Mouse (Mus musculus) adrenal gland, postnatal 10 days (tissue): Measurements from ENCODE around the gene Nme7. TPM values are rescaled to one million over a fixed set of nuclear protein-coding genes. Genes with fewer than 3 reads are reported as not detected.

Experiments used
- DNase-seq: peaks from one replicate; pipeline ENCODE4 v3.0.0; 2021; ENCODE audit warnings: mixed read lengths
- long read RNA-seq, 2 experiments: library from polyadenylated mRNA; stranded (forward); transcript quantifications; one replicate each; pipeline ENCODE4 v2.0.0; 2021
- total RNA-seq, 2 experiments: library from RNA; stranded (reverse); gene quantifications; 2 replicates each; pipeline ENCODE4 v1.2.3; 2021

Gene Nme7
- 10 to 100 TPM; 14.5 to 17.2 TPM for total RNA-seq
- long read RNA-seq, experiment 1, transcript Nme7-207 (14 exons, 1,740 nt), result major isoform, 5 of 20 reads
- long read RNA-seq, experiment 1, partial matches to known transcripts, result 7 of 20 reads
- long read RNA-seq, experiment 1, other reads (novel, unspliced or antisense), result 5 of 20 reads
- long read RNA-seq, experiment 2, partial matches to known transcripts, result 4 of 15 reads
- long read RNA-seq, experiment 2, other reads (novel, unspliced or antisense), result 7 of 15 reads

DNA sequence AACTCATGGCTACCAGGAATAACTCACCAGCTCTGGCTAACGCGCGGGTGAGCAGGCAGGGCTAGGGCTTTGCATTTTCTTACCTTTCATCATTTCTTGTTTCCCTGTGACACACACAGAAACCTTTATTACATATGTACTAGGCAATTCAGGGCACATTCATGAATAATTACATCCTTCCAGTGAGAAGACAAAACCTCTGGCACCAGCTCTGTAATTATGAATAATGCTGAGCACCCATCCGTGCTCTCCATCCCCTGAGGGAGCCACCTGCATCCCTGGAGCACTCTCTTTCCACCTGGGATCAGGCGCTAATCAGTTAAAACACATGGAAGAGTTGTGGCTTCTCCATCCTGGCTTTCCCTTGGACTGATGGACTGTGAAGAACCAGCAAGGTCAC is at the start of gene Nme7:
TSS of gene Nme7 (plus strand) at position 301 of the 400 bp plus-strand sequence.
- no peak for DNase-seq

DNA sequence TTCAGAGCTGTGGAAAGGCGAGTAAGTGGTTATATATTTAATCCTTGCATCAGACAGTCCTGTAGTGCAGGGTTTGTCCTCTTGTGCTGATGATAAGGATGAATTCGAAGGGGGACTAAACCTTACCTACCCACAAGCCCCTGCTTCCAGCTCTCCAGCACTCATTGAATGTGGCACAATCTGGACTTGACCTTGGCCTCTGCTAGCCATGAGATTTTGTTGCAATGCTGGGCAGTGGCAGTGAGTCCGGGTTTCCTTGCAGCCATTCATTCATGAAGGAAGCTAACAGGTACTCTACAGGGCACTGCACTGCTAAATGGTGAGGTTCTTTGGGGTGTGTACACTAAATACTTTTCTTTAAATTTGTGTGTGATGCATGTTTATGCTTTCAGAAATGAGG is 49.1 kb upstream of the Nme7 start:
- no peak for DNase-seq

- no peak for DNase-seq
These were observed 43.5 kb upstream of the Nme7 start for GRCm38 (mm10) chr1:164260171-164261028.

DNA sequence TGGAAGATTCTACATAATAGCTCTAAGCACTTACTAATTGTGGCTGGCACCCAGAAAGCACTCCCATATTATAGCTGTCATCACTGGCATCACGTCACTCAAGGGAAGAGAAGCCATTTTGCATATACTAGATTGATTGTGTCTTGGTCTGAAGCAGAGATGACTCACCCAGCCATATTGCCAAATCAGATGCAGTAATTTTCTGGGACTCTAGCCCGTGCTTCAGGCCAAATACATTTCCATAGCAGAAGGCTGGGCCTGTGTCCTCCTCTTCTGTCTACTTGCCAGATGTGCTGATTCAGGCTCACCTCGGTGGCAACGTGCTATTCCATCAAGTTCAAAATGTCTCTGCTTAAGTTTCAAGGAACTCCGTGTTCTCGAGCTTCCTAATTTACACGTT is 42.4 kb upstream of the Nme7 start:
- peak; percentile 69 for DNase-seq

- DNase-seq, result no peak
These were observed 33.0 kb upstream of the Nme7 start for GRCm38 (mm10) chr1:164270941-164271340.

- no peak for DNase-seq
These were observed 30.3 kb upstream of the Nme7 start for GRCm38 (mm10) chr1:164273659-164274058.

- DNase-seq, result peak; percentile 95
These were observed 28.4 kb upstream of the Nme7 start, which contains the start of gene Ccdc181 for GRCm38 (mm10) chr1:164275455-164275954. Gene Ccdc181 (plus strand): TSS chr1:164275585.

DNA sequence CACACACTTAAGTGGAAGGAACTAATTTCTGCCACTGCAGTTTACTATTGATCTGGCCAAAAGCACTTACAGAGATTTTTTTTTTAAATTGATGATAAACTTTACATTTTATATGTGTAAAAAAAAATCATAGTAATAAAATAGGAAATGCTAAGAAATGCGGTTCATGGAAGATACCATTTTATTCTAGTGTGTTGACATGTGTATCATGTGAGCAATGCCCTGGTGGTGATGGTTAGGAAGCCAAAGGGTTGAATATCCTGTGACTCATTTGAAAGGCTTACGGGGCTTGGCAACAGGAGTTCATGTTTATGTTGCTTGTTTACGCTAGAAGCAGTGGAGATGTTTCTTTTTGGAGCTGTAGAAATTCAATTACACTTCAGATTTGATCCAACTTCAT is 27.4 kb upstream of the Nme7 start:
- no peak for DNase-seq

- no peak for DNase-seq
These were observed 24.6 kb upstream of the Nme7 start for GRCm38 (mm10) chr1:164279332-164279731.

DNA sequence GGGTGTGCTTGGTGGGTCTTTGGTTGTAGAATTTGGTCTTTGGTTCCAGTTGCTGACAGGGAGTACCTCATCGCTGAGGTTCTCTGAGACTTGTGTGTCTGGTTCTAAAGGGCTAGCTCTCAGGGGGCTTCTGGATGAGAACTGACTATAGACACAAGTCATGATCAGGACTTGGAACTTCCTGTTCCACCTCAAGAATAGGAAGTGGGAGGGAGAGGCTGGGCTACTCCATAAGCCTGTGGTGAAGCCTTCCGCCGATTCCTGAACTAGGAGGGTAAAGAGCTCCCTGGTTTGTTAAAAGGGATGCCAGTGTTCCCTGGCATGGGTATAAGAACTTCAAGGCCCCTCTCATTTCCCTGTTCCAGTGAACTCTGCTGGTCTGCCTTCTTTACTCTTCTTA is 19.9 kb upstream of the Nme7 start:
- no peak for DNase-seq

DNA sequence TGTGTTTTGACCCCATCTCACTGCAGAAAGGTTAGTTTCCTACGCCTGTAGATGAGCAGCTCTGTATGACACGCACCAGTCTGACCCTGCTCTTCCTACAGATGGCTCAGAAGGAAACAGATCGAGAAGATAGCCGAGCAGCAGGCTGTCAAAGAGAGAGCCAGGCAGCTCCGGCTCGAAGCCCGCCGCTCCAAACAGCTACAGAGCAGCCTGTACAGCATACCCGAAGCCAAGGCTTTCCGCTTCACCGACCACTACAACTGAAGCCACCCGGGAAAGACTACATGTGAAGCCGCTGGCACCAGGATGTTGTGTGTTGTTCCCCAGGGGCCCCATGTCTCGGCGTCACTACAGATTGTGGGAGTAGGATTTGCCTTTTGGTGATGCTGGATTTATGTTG is 16.5 kb upstream of the Nme7 start:
- DNase-seq, result no peak

- DNase-seq, result no peak
These were observed 11.9 kb upstream of the Nme7 start for GRCm38 (mm10) chr1:164292040-164292439.

DNA sequence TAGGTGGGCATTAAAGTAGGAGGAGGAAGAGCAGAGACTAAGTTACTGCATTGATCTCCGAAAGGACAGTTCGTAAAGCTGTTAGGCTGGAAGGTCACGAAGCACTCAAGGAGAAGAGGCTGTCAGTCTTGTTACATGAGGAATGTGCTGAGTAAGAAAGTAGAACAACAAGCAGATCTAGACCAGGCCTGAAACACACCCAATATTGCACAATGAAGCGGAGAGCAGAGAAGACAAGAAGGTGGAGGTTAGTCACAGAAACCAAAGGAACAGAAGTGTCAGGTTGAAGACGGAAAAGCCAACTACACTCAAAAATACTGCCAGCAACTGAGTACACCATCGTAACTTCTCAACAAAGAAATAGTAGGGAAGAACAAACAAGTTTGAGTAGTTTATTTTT is 9.8 kb upstream of the Nme7 start:
- DNase-seq, result no peak

- DNase-seq, result no peak
These were observed 7.4 kb upstream of the Nme7 start for GRCm38 (mm10) chr1:164296473-164296872.

GRCm38 (mm10) chr1:164301949-164302348 is 2.0 kb upstream of the Nme7 start:
- DNase-seq, result no peak

DNA sequence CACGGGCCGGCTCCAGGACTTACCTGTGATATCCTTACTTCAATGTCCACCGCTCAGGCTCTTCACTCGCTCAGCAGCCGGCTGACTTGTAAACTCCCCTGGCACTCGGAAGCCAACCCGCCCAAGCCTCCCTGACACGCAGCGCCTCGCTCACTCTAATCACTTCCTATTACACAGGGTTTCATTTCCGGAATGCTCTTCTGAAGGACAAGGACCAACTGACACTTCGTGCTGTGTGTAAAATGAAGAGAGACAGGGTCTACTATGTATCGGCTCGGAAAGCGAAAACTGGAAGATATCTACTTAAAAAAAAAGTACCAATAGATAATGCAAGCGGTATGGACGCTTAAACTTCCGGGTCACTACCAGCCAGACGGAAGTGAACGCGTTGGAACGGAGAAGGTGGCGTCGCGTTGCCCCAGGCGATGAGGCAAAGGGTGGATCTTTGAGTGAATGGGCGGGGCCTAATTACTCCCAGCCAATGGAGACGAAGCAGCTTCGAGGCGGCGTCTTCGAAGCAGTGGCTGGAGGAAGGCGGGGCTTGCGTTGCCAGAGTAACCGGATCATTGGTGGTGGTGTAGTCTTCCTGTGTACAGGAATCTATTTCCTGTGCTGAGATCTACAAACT is 3.3 kb downstream of the Nme7 start, which contains the start of gene Blzf1:
TSS of gene Blzf1 (minus strand) at position 366 of the 628 bp plus-strand sequence.
- peak; percentile 97 for DNase-seq

DNA sequence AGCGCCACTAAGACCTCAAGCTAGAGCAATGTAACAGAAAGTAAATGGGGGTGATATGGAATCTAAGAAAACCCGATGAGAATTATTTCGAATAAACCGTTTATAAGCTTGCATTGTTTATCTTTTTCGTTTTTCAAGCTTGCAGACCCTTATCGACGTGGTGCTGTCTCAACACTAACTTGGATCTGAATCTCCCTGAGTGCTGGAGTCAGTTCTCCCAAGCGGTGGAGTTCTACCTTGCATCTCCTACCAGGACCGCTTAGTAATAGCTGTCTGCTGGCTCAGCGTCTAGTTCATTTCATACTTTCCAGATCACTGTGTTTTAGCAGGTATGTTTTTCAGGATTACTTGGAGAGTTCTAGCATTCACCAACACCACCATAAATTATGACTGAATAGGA is 4.0 kb downstream of the Nme7 start:
- DNase-seq, result no peak

DNA sequence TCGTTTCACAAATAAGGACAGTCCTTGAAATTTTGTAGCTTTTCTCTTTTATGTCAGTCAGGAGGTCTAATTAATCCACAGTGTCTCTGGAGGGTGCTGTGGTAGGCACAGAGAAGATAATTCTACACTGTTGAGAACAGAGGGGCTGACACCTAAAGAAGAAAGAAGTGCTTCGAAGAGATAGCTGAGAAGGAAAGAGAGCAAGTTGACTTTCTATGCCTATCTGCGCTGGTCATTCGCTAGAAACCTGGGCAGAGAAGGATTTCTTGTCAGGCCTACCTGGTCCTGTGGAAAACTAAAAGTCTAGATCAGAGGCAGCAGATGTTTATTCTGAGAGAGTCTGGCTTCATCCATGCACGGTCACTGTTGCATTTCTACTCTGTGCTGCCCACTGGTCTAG is 10.2 kb downstream of the Nme7 start:
- DNase-seq, result no peak

DNA sequence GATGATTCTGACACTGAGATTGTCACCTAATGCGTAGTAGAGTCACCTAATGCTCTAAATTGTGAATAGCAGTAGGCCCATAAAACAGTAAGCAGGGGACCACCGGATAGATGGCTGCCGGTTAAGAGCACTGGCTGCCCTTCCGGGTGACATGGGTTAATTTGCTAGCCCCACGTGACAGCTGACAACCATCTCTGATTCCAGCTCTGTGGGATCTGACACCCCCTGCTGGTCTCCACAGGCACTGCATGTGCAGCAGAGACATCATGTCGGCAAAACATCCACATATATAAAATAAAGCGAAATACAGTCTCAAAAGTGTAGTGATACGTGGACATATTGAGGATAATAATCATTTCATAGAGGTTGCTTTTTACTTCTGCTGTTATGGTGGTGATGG is 11.3 kb downstream of the Nme7 start:
- peak; percentile 52 for DNase-seq

DNA sequence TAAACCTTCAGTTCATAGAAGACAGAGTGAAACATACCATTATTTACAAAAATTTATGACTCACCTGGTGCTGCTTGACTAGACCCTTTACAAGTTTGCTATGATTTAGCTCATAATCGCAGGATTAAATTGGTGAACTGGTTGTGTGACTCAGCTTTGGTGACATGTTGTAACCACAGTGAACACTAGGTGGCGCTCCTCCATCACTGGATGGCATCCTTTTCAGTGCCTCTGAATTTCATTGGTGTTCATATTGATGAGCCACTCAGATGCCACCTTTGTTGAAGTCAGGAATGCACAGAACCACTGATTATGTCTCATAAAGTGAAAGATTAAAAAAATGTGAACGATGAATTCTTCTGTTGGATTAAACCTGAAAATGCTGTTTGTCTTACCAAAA is 12.8 kb downstream of the Nme7 start:
- DNase-seq, result peak; percentile 81

- DNase-seq, result no peak
These were observed 13.3 kb downstream of the Nme7 start for GRCm38 (mm10) chr1:164317261-164317660.

DNA sequence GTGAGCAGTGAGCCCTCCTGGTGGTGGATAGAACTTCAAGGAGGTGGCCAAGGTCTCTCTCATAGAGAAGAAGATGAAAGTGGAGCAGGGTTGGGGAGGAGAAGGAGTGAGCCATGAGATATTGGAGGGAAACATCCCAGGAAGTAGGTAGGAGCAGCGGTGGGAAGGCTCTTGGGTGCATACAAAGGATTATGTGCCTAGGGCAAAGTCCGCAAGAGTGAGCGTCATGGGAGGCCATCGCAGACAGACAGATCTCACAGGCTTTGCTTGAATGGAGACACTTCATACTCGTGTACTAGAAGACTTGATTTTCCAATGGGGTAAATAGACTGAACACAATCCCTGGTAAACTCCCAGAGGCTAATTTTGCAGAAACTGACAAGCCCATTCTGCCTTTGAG is 14.6 kb downstream of the Nme7 start:
- DNase-seq, result no peak

DNA sequence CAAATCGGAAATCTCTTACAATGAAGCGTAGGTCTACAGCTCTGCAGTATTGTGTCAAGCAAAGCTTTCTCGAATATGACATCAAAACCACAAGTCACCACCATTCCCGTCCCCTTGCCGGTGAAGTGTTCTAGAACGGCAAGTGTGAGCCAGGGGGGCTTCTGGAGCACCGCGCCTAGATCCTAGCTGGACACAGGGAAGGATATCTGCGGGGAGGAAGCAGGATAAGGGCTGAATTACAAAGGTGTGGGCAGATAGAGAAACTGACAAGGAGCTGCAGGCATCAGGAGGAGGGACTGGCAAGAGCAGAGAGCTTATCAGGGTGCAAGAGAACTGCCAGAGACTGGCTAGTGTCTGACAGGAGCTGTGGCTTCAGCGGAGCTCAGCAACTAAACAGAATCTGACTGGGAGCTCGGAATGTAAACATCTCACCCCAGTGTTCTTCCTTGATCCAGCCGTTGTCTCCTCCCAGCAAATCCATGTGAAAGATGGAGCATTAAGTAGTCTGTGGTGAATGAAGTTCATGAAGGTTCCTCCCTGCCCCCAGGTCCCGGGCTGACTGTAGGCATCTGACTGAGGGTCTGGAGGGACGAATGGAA is 15.7 kb downstream of the Nme7 start:
- DNase-seq, result no peak
